Mouse (Mus musculus) ES-Bruce4 (cell line): ENCODE data around the gene Gm49368. TPM values are rescaled to one million over a fixed set of nuclear protein-coding genes. Genes with fewer than 3 reads are reported as not detected.
"Not testable (repeated sequence)": the region's sequence is repeated elsewhere in the genome, so short reads cannot be mapped to it uniquely, and the experiment has no call there.

Experiments
- H3K27ac ChIP-seq: 2 replicates; pipeline ENCODE4 v1.5.1; 2012; ENCODE audit warnings: low read length, inconsistent platforms; ENCODE audit not compliant: insufficient read depth
- H3K27me3 ChIP-seq: 2 replicates; pipeline ENCODE4 v1.6.1; 2012; ENCODE audit warnings: mild to moderate bottlenecking, low read length, inconsistent platforms; ENCODE audit not compliant: control insufficient read depth, poor library complexity, insufficient read depth, severe bottlenecking
- H3K36me3 ChIP-seq: 2 replicates; pipeline ENCODE4 v1.6.1; 2012; ENCODE audit warnings: inconsistent platforms, mild to moderate bottlenecking, low read length, moderate library complexity; ENCODE audit not compliant: control insufficient read depth, poor library complexity, insufficient read depth, severe bottlenecking
- H3K4me1 ChIP-seq: one replicate; pipeline ENCODE4 v1.8.1; 2011; ENCODE audit warnings: low read length; ENCODE audit not compliant: control insufficient read depth, insufficient read depth
- H3K4me3 ChIP-seq: 2 replicates; pipeline ENCODE4 v1.5.1; 2011; ENCODE audit warnings: low read depth, mild to moderate bottlenecking, low read length
- H3K9ac ChIP-seq: 2 replicates; pipeline ENCODE4 v1.6.1; 2012; ENCODE audit warnings: low read depth, mild to moderate bottlenecking, inconsistent platforms; ENCODE audit not compliant: poor library complexity, severe bottlenecking
- H3K9me3 ChIP-seq: replicated peaks from 2 replicates; pipeline ENCODE4 v1.6.1; 2012; ENCODE audit warnings: mild to moderate bottlenecking, low read length, inconsistent platforms; ENCODE audit not compliant: control insufficient read depth, poor library complexity, insufficient read depth, severe bottlenecking
- CTCF ChIP-seq: IDR thresholded peaks from one replicate; pipeline ENCODE4 v1.8.1; 2011; ENCODE audit warnings: low read depth, low read length
- EP300 ChIP-seq: IDR thresholded peaks from 2 replicates; pipeline ENCODE4 v1.6.1; 2011; ENCODE audit warnings: low read depth, low read length; ENCODE audit not compliant: insufficient read depth
- POLR2A ChIP-seq: IDR thresholded peaks from one replicate; pipeline ENCODE4 v1.8.1; 2011; ENCODE audit warnings: low read length; ENCODE audit not compliant: insufficient read depth
- polyA plus RNA-seq: library from polyadenylated mRNA; stranded (reverse); fragments of >200 nt; gene quantifications from 2 replicates; pipeline ENCODE4 v1.2.4, GENCODE M21; 2011; ENCODE audit warnings: low read depth; ENCODE audit not compliant: missing spikeins, insufficient read depth, insufficient read length

The Gm49368 gene
- polyA plus RNA-seq, 1 experiment: not detected

GRCm38 (mm10) chr7:128150970-128151369, 88.5 kb downstream of the Gm49368 start:
- H3K9me3 ChIP-seq: no peaks in the 10 kb centered on the region
- H3K4me3 ChIP-seq: no peak overlapping the region
- no peak for TF ChIP-seq CTCF
- no peak for TF ChIP-seq EP300
- TF ChIP-seq POLR2A: no peak
- no peaks in the 10 kb centered on the region for H3K4me1 ChIP-seq
- H3K27me3 ChIP-seq: no peaks in the 10 kb centered on the region
- H3K27ac ChIP-seq: no peak overlapping the region
- no peak overlapping the region for H3K9ac ChIP-seq
- no peaks in the 10 kb centered on the region for H3K36me3 ChIP-seq

- H3K4me3 ChIP-seq: no peak within 1 kb of the TSS
- H3K9me3 ChIP-seq: no peaks in the 10 kb centered on the region
- no peak for TF ChIP-seq EP300
- TF ChIP-seq CTCF: no peak
- TF ChIP-seq POLR2A: no peak
- H3K27ac ChIP-seq: no peak within 1 kb of the TSS
- H3K4me1 ChIP-seq: no peaks in the 10 kb centered on the region
- H3K36me3 ChIP-seq: no peaks in the 10 kb centered on the region
- H3K9ac ChIP-seq: no peak within 1 kb of the TSS
- no peaks in the 10 kb centered on the region for H3K27me3 ChIP-seq
Measured at GRCm38 (mm10) chr7:128154076-128154475, 91.6 kb downstream of the Gm49368 start, which contains the start of gene Itgad. TSS of gene Itgad (plus strand) at chr7:128154376.

DNA sequence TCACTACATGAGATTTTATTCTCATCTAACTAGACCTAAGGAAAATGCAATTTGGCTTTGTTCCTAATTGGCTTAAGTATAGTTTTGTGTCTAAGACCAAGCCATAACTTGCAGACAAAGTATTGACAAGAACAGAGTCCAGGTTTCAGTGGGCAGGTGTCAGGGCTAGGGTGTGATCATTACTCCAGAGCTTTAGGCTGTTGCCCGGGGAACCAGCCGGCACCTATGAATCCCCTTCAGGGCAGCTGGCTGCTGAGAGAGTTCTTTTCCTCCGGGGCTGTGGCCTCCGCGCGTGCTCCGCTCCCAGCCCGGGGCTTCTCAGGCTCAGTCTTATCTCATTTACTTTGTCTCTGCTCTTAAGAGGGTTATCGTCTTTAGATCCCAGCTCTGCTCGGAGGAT, 92.4 kb downstream of the Gm49368 start:
- no peaks in the 10 kb centered on the region for H3K4me1 ChIP-seq

DNA sequence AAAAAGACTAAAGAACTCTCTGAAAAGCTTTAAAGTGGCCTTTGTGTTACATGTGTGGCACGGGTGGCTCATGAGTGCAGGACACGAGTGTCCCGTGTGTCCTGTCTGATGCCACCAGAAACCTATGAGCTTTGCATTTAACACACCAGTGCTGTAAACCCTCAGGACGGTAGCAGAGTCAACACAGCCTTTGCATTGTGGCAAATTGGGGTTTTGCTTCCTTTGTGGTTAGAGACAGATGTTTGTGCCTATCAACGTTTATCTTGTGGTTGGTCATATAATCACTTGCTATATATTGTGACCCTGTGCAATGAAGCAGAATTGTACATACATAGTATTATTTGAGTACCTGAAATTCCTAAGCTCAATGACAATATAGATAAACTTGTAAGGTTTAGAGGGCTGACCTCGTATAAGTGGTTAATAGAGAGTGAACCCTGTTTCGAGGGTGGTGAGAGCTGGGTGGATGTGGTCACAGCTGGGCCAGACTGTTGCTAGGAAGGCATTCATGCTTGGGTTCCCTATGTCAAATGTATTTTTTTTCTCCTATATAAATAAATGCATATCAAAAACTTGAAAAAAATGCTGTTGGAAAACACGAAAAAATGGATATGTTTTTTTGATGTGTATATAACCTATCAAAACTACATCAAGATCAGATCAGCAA, 96.3 kb downstream of the Gm49368 start:
- not testable (repeated sequence) for H3K9ac ChIP-seq, H3K27me3 ChIP-seq

More for the DNA sequence above, 92.4 kb downstream of the Gm49368 start:
- Histone ChIP-seq H3K27me3 (no peaks in the 10 kb centered on the region), H3K9me3 (no peaks in the 10 kb centered on the region), H3K4me3 (no peak overlapping the region), H3K36me3 (no peaks in the 10 kb centered on the region), H3K9ac (no peak overlapping the region), H3K27ac (no peak overlapping the region)
- TF ChIP-seq POLR2A: no peak
- TF ChIP-seq CTCF: no peak
- TF ChIP-seq EP300: no peak

DNA sequence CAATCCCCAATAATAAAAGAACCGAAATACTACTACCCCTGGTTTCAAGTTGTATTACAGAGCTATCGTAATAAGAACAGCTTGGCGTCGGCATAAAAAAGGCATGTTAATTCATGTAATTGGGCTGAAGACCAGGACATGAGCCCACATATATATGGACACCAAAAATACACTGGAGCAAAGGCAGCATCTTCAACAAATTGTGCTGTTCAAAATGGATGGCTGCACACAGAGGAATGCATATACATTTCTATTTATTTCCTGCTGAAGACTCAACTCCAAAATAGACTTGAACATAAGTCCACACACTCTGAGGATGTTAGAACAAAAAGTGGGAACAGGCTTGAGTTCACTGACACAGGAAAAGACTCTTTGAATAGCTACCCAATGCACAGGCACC, 101.5 kb downstream of the Gm49368 start:
- Histone ChIP-seq H3K9me3 (no peaks in the 10 kb centered on the region), H3K27me3 (no peaks in the 10 kb centered on the region), H3K4me3 (no peak overlapping the region), H3K4me1 (no peaks in the 10 kb centered on the region), H3K36me3 (no peaks in the 10 kb centered on the region), H3K9ac (no peak overlapping the region), H3K27ac (no peak overlapping the region)
- no peak for TF ChIP-seq CTCF
- no peak for TF ChIP-seq EP300
- no peak for TF ChIP-seq POLR2A

More for the DNA sequence above, 96.3 kb downstream of the Gm49368 start:
- H3K4me3 ChIP-seq, H3K36me3 ChIP-seq, H3K4me1 ChIP-seq, H3K9me3 ChIP-seq, H3K27ac ChIP-seq: not testable (repeated sequence)

DNA sequence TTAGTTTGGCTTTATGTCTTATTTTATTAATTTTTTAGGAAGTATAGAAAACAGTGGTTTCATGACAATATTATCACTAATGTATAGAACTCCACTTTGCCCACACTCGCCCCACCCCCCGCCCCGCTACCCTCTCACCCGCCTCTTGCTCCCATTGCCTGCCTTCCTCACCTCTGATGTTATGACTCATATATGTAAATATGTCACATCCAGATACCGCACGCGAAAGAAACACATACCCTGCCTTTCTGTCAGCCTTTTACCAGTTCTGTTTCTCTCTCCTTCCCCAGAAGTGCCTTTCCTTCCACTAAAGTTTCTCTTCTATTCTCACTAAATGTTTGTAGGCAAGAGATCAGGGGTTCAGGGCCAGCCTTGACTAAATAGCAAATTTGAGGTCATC, 103.9 kb downstream of the Gm49368 start:
- Histone ChIP-seq H3K9me3 (no peaks in the 10 kb centered on the region), H3K36me3 (no peaks in the 10 kb centered on the region), H3K9ac (no peak overlapping the region), H3K27ac (no peak overlapping the region), H3K4me1 (no peaks in the 10 kb centered on the region), H3K27me3 (no peaks in the 10 kb centered on the region), H3K4me3 (no peak overlapping the region)
- no peak for TF ChIP-seq EP300
- no peak for TF ChIP-seq CTCF
- no peak for TF ChIP-seq POLR2A
